Mouse (Mus musculus) heart, embryonic 15.5 days (tissue): ENCODE data around the gene Ppp3cb. TPM values are rescaled to one million over a fixed set of nuclear protein-coding genes. Genes with fewer than 3 reads are reported as not detected.

Experiments used
- polyA plus RNA-seq: library from polyadenylated mRNA; unstranded; fragments of >200 nt; fragmentation: Nextera tagmentation; extraction: Ambion mirVana; gene quantifications from 2 replicates; pipeline ENCODE4 v1.2.1, GENCODE M21; 2015

Gene Ppp3cb
- polyA plus RNA-seq, 1 experiment from 2014 or later, result 34.9 TPM

Other genes starting within 250 kb of the Ppp3cb start
- 28.2 and 37.5 TPM in 2 replicates for gene Ecd, start 198.5 kb downstream of the Ppp3cb start, polyA plus RNA-seq
- gene Fam149b, start 198.4 kb downstream of the Ppp3cb start, polyA plus RNA-seq, result 23.1 and 27.3 TPM in 2 replicates
- 89.5 and 99.0 TPM in 2 replicates for gene Dnajc9, start 157.7 kb downstream of the Ppp3cb start, polyA plus RNA-seq
- gene Mrps16, start 152.9 kb downstream of the Ppp3cb start, polyA plus RNA-seq, result 88.5 and 98.2 TPM in 2 replicates
- 0.40 and 0.46 TPM in 2 replicates for gene Cfap70, start 94.3 kb downstream of the Ppp3cb start, polyA plus RNA-seq
- gene Anxa7, start 66.4 kb downstream of the Ppp3cb start, polyA plus RNA-seq, result 40.6 and 44.8 TPM in 2 replicates
- gene Mss51, start 49.7 kb downstream of the Ppp3cb start, polyA plus RNA-seq, result 0.45 and 0.56 TPM in 2 replicates
- 4.0 and 4.8 TPM in 2 replicates for gene Usp54, start 94.5 kb upstream of the Ppp3cb start, polyA plus RNA-seq
- 10.2 and 11.6 TPM in 2 replicates for gene Myoz1, start 110.0 kb upstream of the Ppp3cb start, polyA plus RNA-seq
- 167 and 174 TPM in 2 replicates for gene Synpo2l, start 121.8 kb upstream of the Ppp3cb start, polyA plus RNA-seq
- 57.3 and 82.4 TPM in 2 replicates for gene Sec24c, start 127.7 kb upstream of the Ppp3cb start, polyA plus RNA-seq
- 19.0 and 23.9 TPM in 2 replicates for gene Fut11, start 148.4 kb upstream of the Ppp3cb start, polyA plus RNA-seq
- 159 and 218 TPM in 2 replicates for gene Chchd1, start 156.4 kb upstream of the Ppp3cb start, polyA plus RNA-seq
- gene Zswim8, start 161.0 kb upstream of the Ppp3cb start, polyA plus RNA-seq, result 18.2 and 24.7 TPM in 2 replicates
- gene Ndst2, start 188.0 kb upstream of the Ppp3cb start, polyA plus RNA-seq, result 13.8 and 17.8 TPM in 2 replicates
- gene Camk2g, start 247.5 kb upstream of the Ppp3cb start, polyA plus RNA-seq, result 75.7 and 76.8 TPM in 2 replicates